ENCODE assay signal across 18 mouse cellular contexts in the genomic region with DNA sequence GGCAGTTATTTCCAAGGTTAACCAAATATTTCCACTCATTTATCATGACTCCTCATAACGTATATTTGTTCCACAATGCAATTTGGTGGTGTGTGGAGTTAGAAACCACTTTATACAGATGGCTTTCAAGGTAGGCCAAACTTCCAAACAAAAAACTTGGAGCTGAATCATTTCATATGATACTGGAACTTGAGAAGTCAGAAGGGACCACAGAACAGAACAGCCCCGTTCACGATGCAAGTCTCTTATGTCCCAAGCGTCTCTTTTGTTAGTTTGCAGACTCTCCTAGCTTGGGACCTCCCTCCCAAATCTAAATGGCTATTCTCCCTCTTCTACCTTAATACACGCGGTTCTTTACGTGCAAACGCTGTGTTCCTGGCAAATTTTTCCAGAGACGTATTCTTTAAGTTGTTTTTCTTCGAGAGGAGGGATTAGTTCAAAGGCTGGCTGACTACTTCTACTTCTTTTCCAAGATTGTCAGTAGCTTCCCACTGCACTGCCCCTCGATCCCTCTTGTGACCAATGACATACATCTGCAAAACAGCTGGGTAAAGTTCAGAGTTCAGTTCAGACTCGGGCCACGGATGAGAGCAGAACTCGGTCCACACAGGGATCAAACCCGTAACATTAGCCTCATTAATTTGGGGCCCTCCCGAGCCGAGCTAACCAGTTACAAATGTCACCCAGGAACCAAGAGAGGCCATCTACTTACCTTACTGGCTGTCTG. TPM values are rescaled to one million over a fixed set of nuclear protein-coding genes. Genes with fewer than 3 reads are reported as not detected.
DNase-seq lines count a peak whose midpoint lies in the region; ATAC-seq and TF ChIP-seq lines count a peak whose summit lies in the region.
"Had no signal": no experiment of that assay in that cellular context is flagged by ENCODE, and none has a peak within 500 bp of the region (broad histone marks: within the 10 kb centered on the region; RNA-seq: fewer than 3 reads in every experiment).

No protein-coding gene starts in this region.

- DNase-seq in forebrain, embryonic 10.5 days (ENCODE audit: extremely low spot score, low spot score) = no peak
- DNase-seq in midbrain, embryonic 10.5 days (ENCODE audit: low spot score) = no peak
- peak; percentile 42 for DNase-seq in limb, embryonic 11.5 days (ENCODE audit: low spot score)
- peak; percentile 48 for DNase-seq in yolk sac, embryonic 10.5 days (ENCODE audit: low spot score)
- no peak for DNase-seq in liver, postnatal 0 days
- no peak for DNase-seq in frontal cortex, adult 2 months (ENCODE audit: extremely low spot score in 1 of 2, low spot score in 1 of 2)
- DNase-seq: cerebellum, adult 2 months; gastrocnemius, postnatal 10 days had no signal

- no peak overlapping the region for H3K4me2 ChIP-seq in forebrain, embryonic 12.5 days
- H3K4me2 ChIP-seq in midbrain, embryonic 16.5 days (ENCODE audit: low read length) = no peak overlapping the region
- H3K4me2 ChIP-seq in limb, embryonic 11.5 days (ENCODE audit: low read depth, severe bottlenecking) = no peak overlapping the region
- H3K4me2 ChIP-seq in liver, postnatal 0 days (ENCODE audit: low read depth, low read length) = no peak overlapping the region
- H3K4me2 ChIP-seq: heart, embryonic 11.5 days; hindbrain, embryonic 13.5 days; liver, embryonic 15.5 days; midbrain, embryonic 12.5 days had no signal

- H3K27me3 ChIP-seq in forebrain, embryonic 10.5 days (ENCODE audit: poor library complexity, severe bottlenecking) = no peaks in the 10 kb centered on the region
- no peaks in the 10 kb centered on the region for H3K27me3 ChIP-seq in forebrain, embryonic 12.5 days
- peaks cover 6% of the 10 kb centered on the region; the same call in 1 of the 2 replicates for H3K27me3 ChIP-seq in midbrain, embryonic 10.5 days (ENCODE audit: low read depth, poor library complexity, severe bottlenecking)
- no peaks in the 10 kb centered on the region for H3K27me3 ChIP-seq in midbrain, embryonic 16.5 days (ENCODE audit: control insufficient read depth, insufficient read depth, low read depth, low read length)
- no peaks in the 10 kb centered on the region for H3K27me3 ChIP-seq in limb, embryonic 11.5 days (ENCODE audit: control insufficient read depth, insufficient read depth, low read length)
- no peaks in the 10 kb centered on the region for H3K27me3 ChIP-seq in liver, postnatal 0 days (ENCODE audit: insufficient read depth, low read length)
- H3K27me3 ChIP-seq: hindbrain, embryonic 13.5 days; liver, embryonic 15.5 days; midbrain, embryonic 12.5 days; Patski had no signal

- H3K36me3 ChIP-seq in forebrain, embryonic 10.5 days (replicated peaks) = no peaks in the 10 kb centered on the region
- no peaks in the 10 kb centered on the region for H3K36me3 ChIP-seq in forebrain, embryonic 12.5 days (replicated peaks)
- H3K36me3 ChIP-seq in midbrain, embryonic 10.5 days = no peaks in the 10 kb centered on the region
- no peaks in the 10 kb centered on the region for H3K36me3 ChIP-seq in midbrain, embryonic 16.5 days (ENCODE audit: control insufficient read depth, insufficient read depth, low read length)
- H3K36me3 ChIP-seq in limb, embryonic 11.5 days (ENCODE audit: control insufficient read depth, insufficient read depth, low read length) = no peaks in the 10 kb centered on the region
- no peaks in the 10 kb centered on the region for H3K36me3 ChIP-seq in liver, postnatal 0 days (replicated peaks; ENCODE audit: insufficient read depth, low read length)
- H3K36me3 ChIP-seq: hindbrain, embryonic 13.5 days; liver, embryonic 15.5 days; midbrain, embryonic 12.5 days had no signal

- H3K9me3 ChIP-seq in forebrain, embryonic 10.5 days = no peaks in the 10 kb centered on the region
- no peaks in the 10 kb centered on the region for H3K9me3 ChIP-seq in forebrain, embryonic 12.5 days
- H3K9me3 ChIP-seq in midbrain, embryonic 10.5 days (replicated peaks) = no peaks in the 10 kb centered on the region
- H3K9me3 ChIP-seq in midbrain, embryonic 16.5 days (replicated peaks; ENCODE audit: control insufficient read depth, low read length, poor library complexity, severe bottlenecking) = no peaks in the 10 kb centered on the region
- H3K9me3 ChIP-seq in limb, embryonic 11.5 days (ENCODE audit: control insufficient read depth, low read length) = no peaks in the 10 kb centered on the region
- H3K9me3 ChIP-seq in liver, postnatal 0 days (ENCODE audit: low read length) = no peaks in the 10 kb centered on the region
- H3K9me3 ChIP-seq: hindbrain, embryonic 13.5 days; liver, embryonic 15.5 days; midbrain, embryonic 12.5 days had no signal

- TF ChIP-seq EP300 in liver, postnatal 0 days (IDR thresholded peaks at IDR 0.05; ENCODE audit: low read depth) = no peak

- peak overlapping the region; percentile 66 for H3K27ac ChIP-seq in forebrain, embryonic 10.5 days
- no peak overlapping the region for H3K27ac ChIP-seq in forebrain, embryonic 12.5 days
- H3K27ac ChIP-seq in midbrain, embryonic 10.5 days (replicated peaks) = peak overlapping the region; percentile 67
- H3K27ac ChIP-seq in midbrain, embryonic 16.5 days (ENCODE audit: low read length) = no peak overlapping the region
- peak overlapping the region; percentile 72 for H3K27ac ChIP-seq in limb, embryonic 11.5 days (replicated peaks; ENCODE audit: low read depth, low read length)
- H3K27ac ChIP-seq in liver, postnatal 0 days (ENCODE audit: low read depth) = no peak overlapping the region
- H3K27ac ChIP-seq: hindbrain, embryonic 13.5 days; layer of hippocampus, adult 2 months; liver, embryonic 15.5 days; midbrain, embryonic 12.5 days had no signal

- TF ChIP-seq CTCF in liver, postnatal 0 days (IDR thresholded peaks at IDR 0.05; ENCODE audit: low read depth) = no peak

- ATAC-seq in forebrain, embryonic 12.5 days (ENCODE audit: low FRiP score) = no peak
- no peak for ATAC-seq in midbrain, embryonic 16.5 days
- ATAC-seq in limb, embryonic 11.5 days (ENCODE audit: insufficient number of reproducible peaks, low FRiP score, low TSS enrichment, low read depth) = no peak
- no peak for ATAC-seq in liver, postnatal 0 days
- ATAC-seq: forebrain, embryonic 16.5 days; Patski had no signal

- H3K4me3 ChIP-seq in forebrain, embryonic 10.5 days = no peak overlapping the region
- no peak overlapping the region for H3K4me3 ChIP-seq in forebrain, embryonic 12.5 days (replicated peaks)
- no peak overlapping the region for H3K4me3 ChIP-seq in midbrain, embryonic 10.5 days
- no peak overlapping the region for H3K4me3 ChIP-seq in midbrain, embryonic 16.5 days (ENCODE audit: low read depth, low read length)
- H3K4me3 ChIP-seq in limb, embryonic 11.5 days (ENCODE audit: low read depth, low read length) = no peak overlapping the region
- no peak overlapping the region for H3K4me3 ChIP-seq in liver, postnatal 0 days (ENCODE audit: low read depth, low read length)
- H3K4me3 ChIP-seq: hindbrain, embryonic 13.5 days; layer of hippocampus, adult 2 months; liver, embryonic 15.5 days; midbrain, embryonic 12.5 days had no signal

- peaks cover 66% of the 10 kb centered on the region for H3K4me1 ChIP-seq in forebrain, embryonic 10.5 days
- peaks cover 47% of the 10 kb centered on the region for H3K4me1 ChIP-seq in forebrain, embryonic 12.5 days
- peaks cover 48% of the 10 kb centered on the region for H3K4me1 ChIP-seq in midbrain, embryonic 10.5 days
- H3K4me1 ChIP-seq in midbrain, embryonic 16.5 days (ENCODE audit: control insufficient read depth, insufficient read depth, low read length) = peaks cover 26% of the 10 kb centered on the region
- peaks cover 30% of the 10 kb centered on the region for H3K4me1 ChIP-seq in limb, embryonic 11.5 days (ENCODE audit: control insufficient read depth, insufficient read depth, low read length)
- H3K4me1 ChIP-seq in liver, postnatal 0 days (ENCODE audit: insufficient read depth) = no peaks in the 10 kb centered on the region
- H3K4me1 ChIP-seq: liver, embryonic 15.5 days had no signal

- 75% methylated on average over 17 of the region's 17 CpGs for WGBS in forebrain, embryonic 10.5 days
- WGBS in forebrain, embryonic 12.5 days = 79% methylated on average over 17 of the region's 17 CpGs
- 77% methylated on average over 17 of the region's 17 CpGs for WGBS in midbrain, embryonic 10.5 days
- 78% methylated on average over 17 of the region's 17 CpGs for WGBS in midbrain, embryonic 16.5 days
- WGBS in limb, embryonic 11.5 days = 38% methylated on average over 17 of the region's 17 CpGs
- 70% methylated on average over 17 of the region's 17 CpGs for WGBS in liver, postnatal 0 days (ENCODE audit: insufficient replicate concordance)

- no peak overlapping the region for H3K9ac ChIP-seq in forebrain, embryonic 12.5 days
- no peak overlapping the region for H3K9ac ChIP-seq in midbrain, embryonic 16.5 days (ENCODE audit: low read depth, low read length)
- H3K9ac ChIP-seq in limb, embryonic 11.5 days (ENCODE audit: low read length) = 0 out of 2 replicates have a peak overlapping the region, but pooled peaks have one; percentile 24
- H3K9ac ChIP-seq in liver, postnatal 0 days (replicated peaks) = no peak overlapping the region
- H3K9ac ChIP-seq: hindbrain, embryonic 13.5 days; liver, embryonic 15.5 days; midbrain, embryonic 12.5 days had no signal

RNA-seq across cellular contexts. Expression of a gene that starts 8.5 kb away (rescaled TPM):
- polyA plus RNA-seq in forebrain, embryonic 10.5 days (2016; fragmentation: Nextera tagmentation; extraction: Ambion mirVana) = 2.9 and 3.4 TPM in 2 replicates
- 4.7 and 5.2 TPM in 2 replicates for polyA plus RNA-seq in forebrain, embryonic 12.5 days (2016; fragmentation: Nextera tagmentation; extraction: Ambion mirVana)
- 1.3 and 2.3 TPM in 2 replicates for polyA plus RNA-seq in midbrain, embryonic 10.5 days (2016; fragmentation: Nextera tagmentation; extraction: Ambion mirVana)
- polyA plus RNA-seq in midbrain, embryonic 16.5 days (2015; fragmentation: Nextera tagmentation; extraction: Ambion mirVana) = 1.0 and 1.4 TPM in 2 replicates
- polyA plus RNA-seq in limb, embryonic 11.5 days (2014; fragmentation: Nextera tagmentation; extraction: Ambion mirVana) = 1.6 and 1.7 TPM in 2 replicates
- 0.05 TPM in 1 of 2 replicates, not detected in the other for polyA plus RNA-seq in liver, postnatal 0 days (2015; fragmentation: Nextera tagmentation; extraction: Ambion mirVana)
- polyA plus RNA-seq in frontal cortex, adult 2 months (2012; rRNA removed) = 0.19 and 0.24 TPM in 2 replicates
- polyA plus RNA-seq: Patski; urinary bladder, adult 2 months had no signal

RNA-seq across cellular contexts. Expression of a gene that starts 34.2 kb away (rescaled TPM):
- polyA plus RNA-seq in forebrain, embryonic 10.5 days (2016; fragmentation: Nextera tagmentation; extraction: Ambion mirVana) = 0.51 and 0.84 TPM in 2 replicates
- 0.21 and 0.24 TPM in 2 replicates for polyA plus RNA-seq in forebrain, embryonic 12.5 days (2016; fragmentation: Nextera tagmentation; extraction: Ambion mirVana)
- 0.30 and 0.74 TPM in 2 replicates for polyA plus RNA-seq in midbrain, embryonic 10.5 days (2016; fragmentation: Nextera tagmentation; extraction: Ambion mirVana)
- polyA plus RNA-seq in midbrain, embryonic 16.5 days (2015; fragmentation: Nextera tagmentation; extraction: Ambion mirVana) = not detected in 2 replicates
- polyA plus RNA-seq in limb, embryonic 11.5 days (2014; fragmentation: Nextera tagmentation; extraction: Ambion mirVana) = 0.33 and 0.55 TPM in 2 replicates
- not detected in 2 replicates for polyA plus RNA-seq in liver, postnatal 0 days (2015; fragmentation: Nextera tagmentation; extraction: Ambion mirVana)
- polyA plus RNA-seq in frontal cortex, adult 2 months (2012; rRNA removed) = 0.04 TPM in 1 of 2 replicates, not detected in the other
- polyA plus RNA-seq: cerebellum, adult 2 months; forebrain, embryonic 16.5 days; hindbrain, embryonic 13.5 days had no signal

RNA-seq across cellular contexts. Expression of a gene that starts 35.3 kb away (rescaled TPM):
- 11.9 and 15.6 TPM in 2 replicates for polyA plus RNA-seq in forebrain, embryonic 10.5 days (2016; fragmentation: Nextera tagmentation; extraction: Ambion mirVana)
- polyA plus RNA-seq in forebrain, embryonic 12.5 days (2016; fragmentation: Nextera tagmentation; extraction: Ambion mirVana) = 4.6 and 7.0 TPM in 2 replicates
- 22.0 and 22.8 TPM in 2 replicates for polyA plus RNA-seq in midbrain, embryonic 10.5 days (2016; fragmentation: Nextera tagmentation; extraction: Ambion mirVana)
- 9.0 and 10.2 TPM in 2 replicates for polyA plus RNA-seq in midbrain, embryonic 16.5 days (2015; fragmentation: Nextera tagmentation; extraction: Ambion mirVana)
- polyA plus RNA-seq in limb, embryonic 11.5 days (2014; fragmentation: Nextera tagmentation; extraction: Ambion mirVana) = 89.6 and 94.4 TPM in 2 replicates
- 0.63 and 2.1 TPM in 2 replicates for polyA plus RNA-seq in liver, postnatal 0 days (2015; fragmentation: Nextera tagmentation; extraction: Ambion mirVana)
- 2.7 and 4.3 TPM in 2 replicates for polyA plus RNA-seq in frontal cortex, adult 2 months (2012; rRNA removed)
- polyA plus RNA-seq: Patski had no signal

Comparison
In these comparisons a context has a peak if more than half of its experiments do, and no peak if none do; other contexts are left out.
1. H3K27ac ChIP-seq: peak in forebrain, embryonic 10.5 days (single experiment), midbrain, embryonic 10.5 days (single experiment) and limb, embryonic 11.5 days (single experiment); none in forebrain, embryonic 12.5 days (single experiment), midbrain, embryonic 16.5 days (single experiment) and liver, postnatal 0 days (single experiment).
2. DNase-seq: peak in limb, embryonic 11.5 days (single experiment) and yolk sac, embryonic 10.5 days (single experiment); none in forebrain, embryonic 10.5 days (single experiment), midbrain, embryonic 10.5 days (single experiment), liver, postnatal 0 days (single experiment) and frontal cortex, adult 2 months (0 of 2).